ENCODE assay signal across 9 mouse cellular contexts in genomic region chr16:76453457-76454200, GRCm38 (mm10).
DNase-seq lines count a peak whose midpoint lies in the region; ATAC-seq and TF ChIP-seq lines count a peak whose summit lies in the region.
"Had no signal": no experiment of that assay in that cellular context is flagged by ENCODE, and none has a peak within 500 bp of the region (broad histone marks: within the 10 kb centered on the region; RNA-seq: fewer than 3 reads in every experiment).

No protein-coding gene starts in this region.

- H3K36me3 ChIP-seq in hindbrain, embryonic 14.5 days (replicated peaks; ENCODE audit: control insufficient read depth, insufficient read depth) = no peaks in the 10 kb centered on the region
- no peaks in the 10 kb centered on the region for H3K36me3 ChIP-seq in liver, adult 2 months (ENCODE audit: control insufficient read depth, insufficient read depth, low read length)
- no peaks in the 10 kb centered on the region for H3K36me3 ChIP-seq in small intestine, adult 2 months (ENCODE audit: control insufficient read depth, insufficient read depth, low read length)
- H3K36me3 ChIP-seq: heart, embryonic 15.5 days had no signal

- no peak overlapping the region for H3K27ac ChIP-seq in hindbrain, embryonic 14.5 days
- H3K27ac ChIP-seq in liver, adult 2 months (replicated peaks; ENCODE audit: insufficient read depth, low read depth, low read length) = peak overlapping the region; percentile 43
- peak overlapping the region; percentile 96 for H3K27ac ChIP-seq in small intestine, adult 2 months (ENCODE audit: insufficient read depth, low read depth, low read length)
- H3K27ac ChIP-seq: heart, embryonic 15.5 days had no signal

- peaks cover 10% of the 10 kb centered on the region for H3K4me1 ChIP-seq in hindbrain, embryonic 14.5 days (replicated peaks; ENCODE audit: control insufficient read depth, insufficient read depth, low read length)
- H3K4me1 ChIP-seq in liver, adult 2 months (ENCODE audit: control insufficient read depth, insufficient read depth, low read length) = peaks cover 8% of the 10 kb centered on the region; the same call in 1 of the 2 replicates
- peaks cover 11% of the 10 kb centered on the region; the same call in 1 of the 2 replicates for H3K4me1 ChIP-seq in small intestine, adult 2 months (ENCODE audit: control insufficient read depth, insufficient read depth, insufficient read length, low read length)
- H3K4me1 ChIP-seq: heart, embryonic 15.5 days had no signal

- WGBS in hindbrain, embryonic 14.5 days = 6% methylated on average over 11 of the region's 11 CpGs
- WGBS in liver, adult 2 months = 28% methylated on average over 11 of the region's 11 CpGs
- whole genome bisulfite sequencing in small intestine, adult 2 months = 20% methylated on average over 11 of the region's 11 CpGs

- peaks cover 6% of the 10 kb centered on the region; the same call in 1 of the 2 replicates for H3K9me3 ChIP-seq in hindbrain, embryonic 14.5 days (ENCODE audit: control insufficient read depth, low read length)
- H3K9me3 ChIP-seq: heart, embryonic 15.5 days had no signal

- intact Hi-C loops in left cerebral cortex, postnatal 36 days (cut with DNase I) = no loop called here

- no peak overlapping the region for H3K9ac ChIP-seq in hindbrain, embryonic 14.5 days
- no peak overlapping the region for H3K9ac ChIP-seq in liver, adult 2 months (ENCODE audit: low read depth, low read length)
- H3K9ac ChIP-seq: heart, embryonic 15.5 days had no signal

- peak; percentile 43; the same call in 1 of the 2 replicates for ATAC-seq in hindbrain, embryonic 14.5 days (ENCODE audit: low FRiP score)

- peak; percentile 19 for DNase-seq in 3134 (ENCODE audit: extremely low read depth, insufficient read length, low spot score)
- peak; percentile 25 to 59 for DNase-seq in adrenal gland, postnatal 36 days
- DNase-seq in hindbrain, embryonic 14.5 days (ENCODE audit: low spot score) = no peak
- peak; percentile 94 for DNase-seq in liver, adult 2 months (ENCODE audit: extremely low read depth, low read depth, low spot score)
- no peak for DNase-seq in left cerebral cortex, postnatal 36 days (ENCODE audit: low spot score in 2 of 2)
- no peak for DNase-seq in thymus, postnatal 25 days
- no peak for DNase-seq in right cerebral cortex, postnatal 25 days

- H3K4me3 ChIP-seq in hindbrain, embryonic 14.5 days (replicated peaks; ENCODE audit: low read length) = no peak overlapping the region
- no peak overlapping the region for H3K4me3 ChIP-seq in liver, adult 2 months (ENCODE audit: insufficient read depth, low read depth, low read length)
- H3K4me3 ChIP-seq in small intestine, adult 2 months (ENCODE audit: low read depth, low read length) = peak overlapping the region; percentile 60
- H3K4me3 ChIP-seq: heart, embryonic 15.5 days had no signal

- 0 out of 2 replicates have a peak, but pooled peaks have one; percentile 6 for TF ChIP-seq CTCF in liver, adult 2 months (IDR thresholded peaks at IDR 0.05; ENCODE audit: low read depth, low read length)
- no peak for TF ChIP-seq CTCF in small intestine, adult 2 months (IDR thresholded peaks at IDR 0.05; ENCODE audit: extremely low read depth, insufficient read length, insufficient replicate concordance, low read depth, low read length)

- no peaks in the 10 kb centered on the region for H3K27me3 ChIP-seq in hindbrain, embryonic 14.5 days (ENCODE audit: control insufficient read depth, insufficient read depth, low read length)
- no peaks in the 10 kb centered on the region for H3K27me3 ChIP-seq in liver, adult 2 months (ENCODE audit: control insufficient read depth, insufficient read depth, low read length)
- no peaks in the 10 kb centered on the region for H3K27me3 ChIP-seq in small intestine, adult 2 months (ENCODE audit: control insufficient read depth, insufficient read depth, low read length)
- H3K27me3 ChIP-seq: heart, embryonic 15.5 days had no signal

- no peaks in the 10 kb centered on the region for H3K79me2 ChIP-seq in liver, adult 2 months (ENCODE audit: control insufficient read depth, insufficient read depth, low read length)

- peak overlapping the region; percentile 9; the same call in 1 of the 2 replicates for H3K4me2 ChIP-seq in hindbrain, embryonic 14.5 days (replicated peaks)
- H3K4me2 ChIP-seq: heart, embryonic 15.5 days had no signal

- no peak for TF ChIP-seq POLR2A in liver, adult 2 months (IDR thresholded peaks at IDR 0.05; ENCODE audit: extremely low read depth, insufficient read depth, low read length)
- no peak for TF ChIP-seq POLR2A in small intestine, adult 2 months (IDR thresholded peaks at IDR 0.05; ENCODE audit: low read depth, low read length)

Comparison
In these comparisons a context has a peak if more than half of its experiments do, and no peak if none do; other contexts are left out.
1. DNase-seq: peak in 3134 (single experiment), adrenal gland, postnatal 36 days (2 of 2) and liver, adult 2 months (single experiment); none in hindbrain, embryonic 14.5 days (single experiment), left cerebral cortex, postnatal 36 days (0 of 2), thymus, postnatal 25 days (single experiment) and right cerebral cortex, postnatal 25 days (single experiment).